Mouse (Mus musculus) cortical plate, adult 2 months (tissue): Measurements from ENCODE around the gene Nqo1.

Source experiments
- CTCF ChIP-seq: fragments of 200-500 bp; IDR thresholded peaks from 2 replicates; pipeline ENCODE4 v1.5.1; 2011; ENCODE audit warnings: mild to moderate bottlenecking, control low read depth, low read length; ENCODE audit not compliant: insufficient read depth; ENCODE audit errors: extremely low read depth
- POLR2A ChIP-seq: fragments of 200-500 bp; IDR thresholded peaks from 2 replicates; pipeline ENCODE4 v1.6.1; 2011; ENCODE audit warnings: mild to moderate bottlenecking, low read length, control low read depth; ENCODE audit not compliant: insufficient read depth; ENCODE audit errors: extremely low read depth

- TF ChIP-seq CTCF = no peak
- TF ChIP-seq POLR2A = no peak
Measured at GRCm38 (mm10) chr8:107391136-107391516, 11.9 kb downstream of the Nqo1 start.
